Mouse (Mus musculus): ENCODE results near the gene Svs4. TPM values are rescaled to one million over a fixed set of nuclear protein-coding genes. Genes with fewer than 3 reads are reported as not detected.
"Not testable (repeated sequence)": the region's sequence is repeated elsewhere in the genome, so short reads cannot be mapped to it uniquely, and the experiment has no call there.

The Svs4 gene
- not detected for total RNA-seq (2021)
- long read RNA-seq, experiment 1 = 0 reads
- long read RNA-seq, experiment 2 = 0 reads

- no peak for DNase-seq (ENCODE audit: low spot score in 2 of 2)
Measured at GRCm38 (mm10) chr2:164278359-164278758, at the start of gene Svs4. Gene Svs4 (minus strand): TSS chr2:164278459.

- no peak for DNase-seq (ENCODE audit: low spot score in 2 of 2)
Measured at GRCm38 (mm10) chr2:164320983-164321382, 42.7 kb upstream of the Svs4 start.

GRCm38 (mm10) chr2:164316451-164316850 is 38.2 kb upstream of the Svs4 start, which contains the start of gene Svs6:
Gene Svs6 (plus strand): TSS chr2:164316751.
- not testable (repeated sequence) for DNase-seq (ENCODE audit: low spot score in 2 of 2)

GRCm38 (mm10) chr2:164315460-164315859 is 37.2 kb upstream of the Svs4 start:
- not testable (repeated sequence) for DNase-seq (ENCODE audit: low spot score in 2 of 2)

DNA sequence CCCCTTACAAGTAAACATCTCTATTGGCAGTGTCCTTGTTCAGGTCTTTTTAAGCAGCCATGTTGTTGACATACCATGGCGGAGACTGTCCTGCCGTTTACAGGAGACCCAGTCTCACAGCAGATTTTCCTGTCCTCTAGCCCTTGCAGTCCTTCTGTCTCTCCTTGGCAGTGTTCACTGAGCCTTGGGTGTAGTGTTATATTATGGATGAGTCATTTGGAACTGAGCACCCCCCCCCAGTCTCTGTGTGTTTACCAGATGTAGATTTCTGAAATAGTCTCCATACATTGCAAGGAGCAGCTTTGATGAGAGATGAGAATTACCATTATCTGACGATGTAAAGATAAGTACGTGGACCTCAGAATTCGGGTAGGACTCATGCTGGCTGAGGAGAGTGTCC is 34.3 kb upstream of the Svs4 start:
- DNase-seq (ENCODE audit: low spot score in 2 of 2) = no peak

DNA sequence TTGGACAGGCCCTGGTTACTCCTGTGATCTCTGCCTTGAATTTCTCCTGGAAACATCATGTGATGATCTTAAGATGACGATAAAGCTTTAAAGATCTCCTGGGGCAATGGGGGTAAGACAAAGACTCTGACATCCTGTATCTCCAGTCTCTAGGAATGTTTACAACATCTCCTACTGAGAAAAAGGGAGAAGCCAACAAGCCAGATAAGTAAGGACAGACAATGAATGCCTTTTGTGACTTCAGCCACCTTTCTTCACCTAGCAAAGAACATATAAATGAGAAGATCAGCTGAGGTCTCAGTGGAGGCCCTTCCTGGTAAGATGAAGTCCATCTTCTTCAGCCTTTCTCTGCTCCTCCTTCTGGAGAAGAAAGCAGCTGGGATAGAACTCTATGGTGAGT is 10.7 kb upstream of the Svs4 start, which contains the start of gene Svs3a:
TSS of gene Svs3a (plus strand) at position 301 of the 400 bp plus-strand sequence.
- DNase-seq (ENCODE audit: low spot score in 2 of 2) = not testable (repeated sequence)

DNA sequence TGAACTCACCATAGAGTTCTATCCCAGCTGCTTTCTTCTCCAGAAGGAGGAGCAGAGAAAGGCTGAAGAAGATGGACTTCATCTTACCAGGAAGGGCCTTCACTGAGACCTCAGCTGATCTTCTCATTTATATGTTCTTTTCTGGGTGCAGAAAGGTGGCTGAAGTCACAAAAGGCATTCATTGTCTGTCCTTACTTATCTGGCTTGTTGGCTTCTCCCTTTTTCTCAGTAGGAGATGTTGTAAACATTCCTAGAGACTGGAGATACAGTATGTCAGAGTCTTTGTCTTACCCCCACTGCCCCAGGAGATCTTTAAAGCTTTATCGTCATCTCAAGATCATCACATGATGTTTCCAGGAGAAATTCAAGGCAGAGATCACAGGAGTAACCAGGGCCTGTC is 21.7 kb downstream of the Svs4 start, which contains the start of gene Svs3b:
TSS of gene Svs3b (minus strand) at position 101 of the 400 bp plus-strand sequence.
- DNase-seq (ENCODE audit: low spot score in 2 of 2) = not testable (repeated sequence)

- DNase-seq (ENCODE audit: low spot score in 2 of 2) = no peak
Measured at GRCm38 (mm10) chr2:164238366-164238765, 39.9 kb downstream of the Svs4 start, which contains the start of gene Svs2. Gene Svs2 (minus strand): TSS chr2:164238466.

GRCm38 (mm10) chr2:164232671-164233070 is 45.6 kb downstream of the Svs4 start:
- no peak for DNase-seq (ENCODE audit: low spot score in 2 of 2)

GRCm38 (mm10) chr2:164228361-164229070 is 49.7 kb downstream of the Svs4 start:
- DNase-seq (ENCODE audit: low spot score in 2 of 2) = no peak

Other genes with a start within 250 kb of the Svs4 start
- gene Stk4, start 208.1 kb downstream of the Svs4 start, total RNA-seq (2021) = 10 to 100 TPM; 24.4 to 27.2 TPM
- 10 to 100 TPM; 37.2 to 52.7 TPM for gene Tomm34, start 207.3 kb downstream of the Svs4 start, total RNA-seq (2021)
- gene Kcns1, start 107.3 kb downstream of the Svs4 start, total RNA-seq (2021) = not detected
- gene Wfdc5, start 95.7 kb downstream of the Svs4 start, total RNA-seq (2021) = not detected
- gene Wfdc12, start 87.9 kb downstream of the Svs4 start, total RNA-seq (2021) = under 1 TPM in 1 of 2 experiments, not detected in 1; 0.83 TPM
- gene Wfdc15a, start 78.3 kb downstream of the Svs4 start, total RNA-seq (2021) = not detected
- not detected for gene Wfdc15b, start 56.8 kb downstream of the Svs4 start, total RNA-seq (2021)
- not detected for gene Svs2, start 40.0 kb downstream of the Svs4 start, total RNA-seq (2021)
- not detected for gene Svs3b, start 21.8 kb downstream of the Svs4 start, total RNA-seq (2021)
- gene Svs3a, start 10.8 kb upstream of the Svs4 start, total RNA-seq (2021) = not detected
- not detected for gene Svs6, start 38.3 kb upstream of the Svs4 start, total RNA-seq (2021)
- gene Svs5, start 54.3 kb upstream of the Svs4 start, total RNA-seq (2021) = 1 to 10 TPM; 1.6 to 3.7 TPM
- gene Slpi, start 110.6 kb upstream of the Svs4 start, total RNA-seq (2021) = 10 to 100 TPM; 21.8 to 45.7 TPM
- not detected for gene Rbpjl, start 124.7 kb upstream of the Svs4 start, total RNA-seq (2021)
- 1 to 10 TPM in 1 of 2 experiments, under 1 TPM in 1; 0.76 to 1.7 TPM for gene Matn4, start 126.7 kb upstream of the Svs4 start, total RNA-seq (2021)
- 100 to 1,000 TPM; 133 to 150 TPM for gene Sdc4, start 165.4 kb upstream of the Svs4 start, total RNA-seq (2021)
- 10 to 100 TPM; 28.7 to 33.3 TPM for gene Sys1, start 178.5 kb upstream of the Svs4 start, total RNA-seq (2021)
- 1 to 10 TPM in 1 of 2 experiments, not detected in 1; 5.7 TPM for gene Gm20458, start 182.5 kb upstream of the Svs4 start, total RNA-seq (2021)
- not detected for gene Trp53tg5, start 195.3 kb upstream of the Svs4 start, total RNA-seq (2021)
- gene Dbndd2, start 207.6 kb upstream of the Svs4 start, total RNA-seq (2021) = 10 to 100 TPM in 1 of 2 experiments, 1 to 10 TPM in 1; 7.6 to 20.9 TPM
- gene Pigt, start 219.1 kb upstream of the Svs4 start, total RNA-seq (2021) = 10 to 100 TPM; 63.3 to 93.6 TPM

Data from adrenal gland, adult 18-20 months (tissue).